Mouse (Mus musculus) forebrain, embryonic 12.5 days (tissue): ENCODE results near the gene Syngr4. TPM values are rescaled to one million over a fixed set of nuclear protein-coding genes. Genes with fewer than 3 reads are reported as not detected.

Source experiments
- ATAC-seq: fragments of 200-750 bp; cut with Nextera tagmentation; 2 replicates; pipeline ENCODE4 v1.8.0; 2017; ENCODE audit warnings: moderate TSS enrichment; ENCODE audit not compliant: low FRiP score
- H3K27ac ChIP-seq: fragments of 300-500 bp; sonication (generic); 2 replicates; pipeline ENCODE4 v1.5.1; 2016; ENCODE audit warnings: mild to moderate bottlenecking
- H3K27me3 ChIP-seq: fragments of 300-500 bp; sonication (generic); 2 replicates; pipeline ENCODE4 v1.6.1; 2016; ENCODE audit warnings: mild to moderate bottlenecking
- H3K36me3 ChIP-seq: fragments of 300-500 bp; sonication (generic); replicated peaks from 2 replicates; pipeline ENCODE4 v1.6.1; 2016; ENCODE audit warnings: mild to moderate bottlenecking
- H3K4me1 ChIP-seq: fragments of 300-500 bp; sonication (generic); 2 replicates; pipeline ENCODE4 v1.6.1; 2016
- H3K4me2 ChIP-seq: fragments of 300-500 bp; sonication (generic); 2 replicates; pipeline ENCODE4 v1.6.1; 2016; ENCODE audit warnings: mild to moderate bottlenecking, moderate library complexity
- H3K4me3 ChIP-seq: fragments of 300-500 bp; sonication (generic); replicated peaks from 2 replicates; pipeline ENCODE4 v1.5.1; 2016; ENCODE audit warnings: mild to moderate bottlenecking
- H3K9ac ChIP-seq: fragments of 300-500 bp; sonication (generic); 2 replicates; pipeline ENCODE4 v1.6.1; 2016; ENCODE audit warnings: mild to moderate bottlenecking
- H3K9me3 ChIP-seq: fragments of 300-500 bp; sonication (generic); 2 replicates; pipeline ENCODE4 v1.6.1; 2016
- WGBS: fragments of 180-500 bp; shearing (Covaris S2); methylation state at CpG from one replicate; pipeline ENCODE4 v1.1.7; 2016; 5-methylcytosine and 5-hydroxymethylcytosine counted together
- polyA plus RNA-seq: library from polyadenylated mRNA; unstranded; fragments of >200 nt; fragmentation: Nextera tagmentation; extraction: Ambion mirVana; gene quantifications from 2 replicates; pipeline ENCODE4 v1.2.1, GENCODE M21; 2016

Gene Syngr4
- polyA plus RNA-seq, 1 experiment from 2014 or later: 0.88 TPM

DNA sequence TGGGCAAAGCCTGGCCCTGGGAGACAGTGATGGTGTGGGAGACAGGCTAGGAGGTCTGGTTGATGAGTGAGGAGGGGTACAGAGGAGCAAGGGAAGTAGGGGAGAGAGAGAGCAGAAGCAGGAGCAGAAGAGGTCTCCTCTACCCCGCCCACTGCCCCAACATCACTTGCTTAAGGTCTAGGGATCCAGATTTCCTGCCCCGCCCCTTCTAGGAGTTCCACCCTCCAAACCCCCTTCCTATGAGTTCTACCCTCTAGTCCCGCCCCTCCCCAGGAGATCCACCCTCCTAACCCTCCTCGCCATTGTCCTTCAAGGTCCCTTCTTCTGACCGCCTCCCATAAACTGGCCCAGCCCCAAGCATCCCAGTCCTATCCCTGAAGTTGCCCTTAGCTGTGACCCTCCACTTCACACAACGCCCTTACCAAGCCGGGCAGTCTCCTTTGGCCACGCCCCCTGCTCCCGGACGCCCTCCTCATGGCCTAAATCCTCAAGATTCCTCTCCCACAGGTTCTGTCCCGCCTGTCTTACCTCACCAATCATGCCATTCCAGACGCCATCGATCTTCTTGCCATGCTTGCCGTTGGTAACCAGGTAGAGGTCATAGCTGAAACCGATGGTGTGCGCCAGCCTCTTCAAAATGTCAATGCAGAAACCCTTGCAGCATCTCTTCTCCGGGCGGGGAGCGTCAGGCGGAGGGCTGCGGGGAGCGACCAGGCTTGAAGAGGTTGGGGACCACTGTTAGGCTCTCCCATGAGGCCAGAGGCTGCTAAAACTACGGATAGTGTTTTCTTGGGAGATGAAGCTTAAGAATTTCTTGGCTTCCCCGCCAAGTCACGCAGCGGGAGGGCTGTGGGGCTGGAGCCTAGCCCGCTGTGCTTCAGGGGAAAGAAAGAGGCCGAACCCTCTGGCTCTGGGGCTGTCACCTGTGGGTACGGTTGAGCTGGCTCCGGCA, 39.3 kb downstream of the Syngr4 start:
- WGBS: 4% methylated on average over 29 of the region's 30 CpGs
- peak; percentile 9; the same call in 1 of the 2 replicates for ATAC-seq
- Histone ChIP-seq H3K4me2 (peak overlapping the region; percentile 56), H3K36me3 (no peaks in the 10 kb centered on the region), H3K9ac (peak overlapping the region; percentile 40; the same call in 1 of the 2 replicates), H3K9me3 (no peaks in the 10 kb centered on the region), H3K27ac (no peak overlapping the region), H3K4me1 (peaks cover 23% of the 10 kb centered on the region), H3K27me3 (peaks cover 58% of the 10 kb centered on the region), H3K4me3 (peak overlapping the region; percentile 27)

DNA sequence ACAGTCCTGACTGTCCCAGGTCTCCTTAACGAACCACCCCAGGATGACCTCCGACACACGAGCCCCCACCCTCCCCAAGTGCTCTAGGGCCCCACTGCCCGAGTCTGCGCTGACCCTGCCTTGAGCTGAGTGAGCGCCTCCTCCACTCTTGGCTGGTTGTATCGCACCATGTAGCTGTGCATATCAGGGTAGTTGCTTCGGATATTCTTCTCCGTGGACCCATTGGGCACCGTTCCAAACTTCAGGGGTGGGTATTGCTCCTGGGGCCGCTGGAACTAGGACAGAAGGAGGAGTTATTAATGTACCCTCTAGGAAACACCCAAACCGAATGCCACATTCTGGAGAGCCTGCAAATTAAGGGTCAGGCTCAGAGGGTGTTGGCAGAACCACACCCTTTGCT, 43.4 kb downstream of the Syngr4 start:
- H3K27me3 ChIP-seq: peaks cover 38% of the 10 kb centered on the region
- no peak overlapping the region for H3K27ac ChIP-seq
- no peak overlapping the region for H3K9ac ChIP-seq
- no peaks in the 10 kb centered on the region for H3K36me3 ChIP-seq
- H3K9me3 ChIP-seq: no peaks in the 10 kb centered on the region
- H3K4me2 ChIP-seq: no peak overlapping the region
- H3K4me1 ChIP-seq: peaks cover 21% of the 10 kb centered on the region
- 81% methylated on average over 12 of the region's 12 CpGs for WGBS
- ATAC-seq: no peak
- H3K4me3 ChIP-seq: no peak overlapping the region

DNA sequence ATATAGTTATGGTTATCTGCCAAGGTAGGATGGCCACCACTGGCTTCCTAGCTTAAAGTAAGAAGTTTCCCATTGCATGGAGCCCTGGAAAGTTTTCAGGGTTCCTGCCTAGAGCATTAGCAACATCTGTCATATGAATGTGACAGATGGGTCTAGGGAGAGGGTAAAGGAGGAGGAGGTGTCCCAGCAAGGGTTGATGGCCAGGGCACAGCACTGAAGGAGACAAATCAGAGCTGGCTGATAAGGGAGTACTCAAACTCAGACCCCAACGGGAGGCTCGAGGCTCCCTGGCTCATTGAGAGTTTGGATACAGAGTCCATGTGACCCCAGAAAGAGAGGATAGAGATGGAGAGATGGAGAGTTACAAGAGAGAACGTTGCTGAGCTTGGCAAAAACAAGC, 45.9 kb downstream of the Syngr4 start:
- WGBS: 82% methylated on average over 3 of the region's 3 CpGs
- ATAC-seq: no peak

DNA sequence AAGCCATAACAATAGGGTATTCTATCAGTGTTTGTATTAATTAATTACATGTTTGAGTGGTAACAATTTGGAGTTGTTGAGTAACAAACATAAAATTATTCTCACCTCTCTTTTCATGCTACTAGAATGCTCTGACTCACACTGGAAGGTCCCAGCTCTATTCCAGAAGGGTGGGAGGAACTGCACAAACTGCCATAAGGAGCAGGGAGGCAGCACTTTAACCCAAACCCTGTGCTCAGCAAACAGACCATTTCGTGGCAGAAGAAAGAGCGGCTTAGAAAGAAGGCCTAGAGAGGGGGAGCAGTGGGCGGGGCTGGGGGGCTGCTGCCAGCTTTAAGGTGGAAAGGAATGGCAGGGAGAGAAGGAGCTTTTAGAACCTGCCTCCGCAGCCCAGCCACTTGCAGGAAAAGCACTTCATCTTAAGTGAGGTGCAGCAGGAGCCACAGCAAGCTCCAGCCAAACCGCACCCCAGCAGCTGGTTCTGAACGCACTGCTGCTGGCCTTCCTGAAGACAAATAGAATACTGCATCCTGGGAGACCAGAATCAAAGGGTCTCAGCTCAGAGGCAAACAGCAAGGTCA, 48.0 kb downstream of the Syngr4 start:
- Histone ChIP-seq H3K36me3 (no peaks in the 10 kb centered on the region), H3K4me1 (peaks cover 8% of the 10 kb centered on the region; the same call in 1 of the 2 replicates), H3K27ac (no peak overlapping the region), H3K4me3 (no peak overlapping the region), H3K27me3 (peaks cover 23% of the 10 kb centered on the region), H3K4me2 (no peak overlapping the region), H3K9ac (no peak overlapping the region), H3K9me3 (no peaks in the 10 kb centered on the region)
- 5% methylated on average over 6 of the region's 6 CpGs for WGBS
- no peak for ATAC-seq

More for the DNA sequence above, 45.9 kb downstream of the Syngr4 start:
- H3K4me1 ChIP-seq: peaks cover 8% of the 10 kb centered on the region; the same call in 1 of the 2 replicates
- no peak overlapping the region for H3K4me2 ChIP-seq
- no peak overlapping the region for H3K9ac ChIP-seq
- H3K4me3 ChIP-seq: no peak overlapping the region
- no peaks in the 10 kb centered on the region for H3K36me3 ChIP-seq
- H3K27me3 ChIP-seq: peaks cover 18% of the 10 kb centered on the region
- H3K27ac ChIP-seq: no peak overlapping the region
- no peaks in the 10 kb centered on the region for H3K9me3 ChIP-seq

DNA sequence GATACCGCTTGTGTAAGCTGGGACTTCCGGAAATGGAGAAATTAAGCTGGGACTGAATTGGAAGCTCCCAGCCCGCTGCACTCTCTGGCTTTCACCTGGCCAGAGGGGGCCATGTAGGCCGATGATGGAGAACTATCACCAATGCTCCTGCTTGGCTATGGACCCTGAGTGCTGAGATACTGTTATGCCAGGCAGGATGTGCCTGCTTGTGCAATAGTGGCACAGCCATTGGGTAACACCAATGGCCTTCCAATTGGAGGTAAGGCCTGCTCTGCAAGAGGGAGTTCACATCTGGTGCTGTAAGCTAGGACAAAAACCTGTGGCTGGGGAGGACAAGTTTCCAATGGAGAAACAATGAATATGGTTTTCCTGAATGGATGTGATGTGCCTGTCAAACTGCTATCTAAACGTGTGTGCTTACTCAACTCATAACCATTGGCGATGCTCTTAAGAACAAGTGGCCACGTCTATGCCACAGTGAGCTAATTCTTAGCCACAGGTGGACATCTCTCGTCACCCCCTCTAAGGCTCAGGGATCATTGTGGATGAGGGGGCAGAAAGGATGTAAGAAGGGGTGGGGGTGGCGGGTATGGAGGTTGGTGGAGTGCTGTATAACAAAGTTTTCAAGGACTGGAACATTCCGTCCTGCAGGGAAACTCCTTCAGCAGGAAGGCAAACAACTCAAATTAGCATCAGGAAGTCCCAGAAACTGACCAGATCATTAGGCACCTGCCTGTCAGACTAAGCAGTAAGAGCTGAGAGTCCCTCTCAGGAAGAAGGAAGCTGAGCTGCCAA, 53.4 kb downstream of the Syngr4 start:
- Histone ChIP-seq H3K4me2 (no peak overlapping the region), H3K4me3 (no peak overlapping the region), H3K9ac (no peak overlapping the region), H3K27ac (no peak overlapping the region), H3K27me3 (peaks cover 37% of the 10 kb centered on the region), H3K9me3 (no peaks in the 10 kb centered on the region), H3K4me1 (peaks cover under 1% of the 10 kb centered on the region; the same call in 1 of the 2 replicates), H3K36me3 (no peaks in the 10 kb centered on the region)
- ATAC-seq: no peak
- 86% methylated on average over 10 of the region's 10 CpGs for WGBS

Other genes with a start within 250 kb of the Syngr4 start
- 0.11 TPM in 1 of 2 replicates, not detected in the other for gene Fut2, start 230.3 kb downstream of the Syngr4 start, polyA plus RNA-seq
- 0.23 and 0.33 TPM in 2 replicates for gene Ntn5, start 212.7 kb downstream of the Syngr4 start, polyA plus RNA-seq
- 0.64 and 0.68 TPM in 2 replicates for gene Sec1, start 202.3 kb downstream of the Syngr4 start, polyA plus RNA-seq
- gene Car11, start 196.9 kb downstream of the Syngr4 start, polyA plus RNA-seq: 10.2 and 11.0 TPM in 2 replicates
- 3.8 and 3.9 TPM in 2 replicates for gene Dbp, start 191.6 kb downstream of the Syngr4 start, polyA plus RNA-seq
- 707 and 745 TPM in 2 replicates for gene Rpl18, start 181.3 kb downstream of the Syngr4 start, polyA plus RNA-seq
- 26.5 and 30.1 TPM in 2 replicates for gene Sphk2, start 178.7 kb downstream of the Syngr4 start, polyA plus RNA-seq
- gene Fam83e, start 175.5 kb downstream of the Syngr4 start, polyA plus RNA-seq: 1.1 and 1.5 TPM in 2 replicates
- gene Spaca4, start 170.9 kb downstream of the Syngr4 start, polyA plus RNA-seq: not detected in 2 replicates
- 10.2 and 10.8 TPM in 2 replicates for gene Lmtk3, start 113.0 kb downstream of the Syngr4 start, polyA plus RNA-seq
- gene Sult2b1, start 112.0 kb downstream of the Syngr4 start, polyA plus RNA-seq: 1.5 and 1.9 TPM in 2 replicates
- 275 and 276 TPM in 2 replicates for gene Cyth2, start 82.1 kb downstream of the Syngr4 start, polyA plus RNA-seq
- gene Kcnj14, start 71.9 kb downstream of the Syngr4 start, polyA plus RNA-seq: 0.73 and 0.95 TPM in 2 replicates
- gene Grwd1, start 65.8 kb downstream of the Syngr4 start, polyA plus RNA-seq: 55.5 and 60.0 TPM in 2 replicates
- gene Kdelr1, start 23.9 kb downstream of the Syngr4 start, polyA plus RNA-seq: 38.6 and 44.6 TPM in 2 replicates
- 0.33 and 0.47 TPM in 2 replicates for gene Grin2d, start 18.3 kb downstream of the Syngr4 start, polyA plus RNA-seq
- gene Tmem143, start 227 bp upstream of the Syngr4 start, polyA plus RNA-seq: 3.3 and 3.9 TPM in 2 replicates
- 19.9 and 20.5 TPM in 2 replicates for gene Emp3, start 24.7 kb upstream of the Syngr4 start, polyA plus RNA-seq
- 2.7 and 4.7 TPM in 2 replicates for gene Ccdc114, start 27.4 kb upstream of the Syngr4 start, polyA plus RNA-seq
- 0.10 and 0.18 TPM in 2 replicates for gene Abcc6, start 133.6 kb upstream of the Syngr4 start, polyA plus RNA-seq
- gene Nomo1, start 137.0 kb upstream of the Syngr4 start, polyA plus RNA-seq: 32.8 and 33.2 TPM in 2 replicates
- 0.46 and 0.81 TPM in 2 replicates for gene Kcnj11, start 204.1 kb upstream of the Syngr4 start, polyA plus RNA-seq